Mouse (Mus musculus) spleen, postnatal 14 days (tissue): ENCODE results near the gene Rab11fip4.

ENCODE experiments used
- DNase-seq, 2 experiments: peaks; one replicate each; pipeline ENCODE4 v3.0.0; 2021 to 2022; ENCODE audit warnings: low spot score in 2 of 2

The Rab11fip4 gene

DNA sequence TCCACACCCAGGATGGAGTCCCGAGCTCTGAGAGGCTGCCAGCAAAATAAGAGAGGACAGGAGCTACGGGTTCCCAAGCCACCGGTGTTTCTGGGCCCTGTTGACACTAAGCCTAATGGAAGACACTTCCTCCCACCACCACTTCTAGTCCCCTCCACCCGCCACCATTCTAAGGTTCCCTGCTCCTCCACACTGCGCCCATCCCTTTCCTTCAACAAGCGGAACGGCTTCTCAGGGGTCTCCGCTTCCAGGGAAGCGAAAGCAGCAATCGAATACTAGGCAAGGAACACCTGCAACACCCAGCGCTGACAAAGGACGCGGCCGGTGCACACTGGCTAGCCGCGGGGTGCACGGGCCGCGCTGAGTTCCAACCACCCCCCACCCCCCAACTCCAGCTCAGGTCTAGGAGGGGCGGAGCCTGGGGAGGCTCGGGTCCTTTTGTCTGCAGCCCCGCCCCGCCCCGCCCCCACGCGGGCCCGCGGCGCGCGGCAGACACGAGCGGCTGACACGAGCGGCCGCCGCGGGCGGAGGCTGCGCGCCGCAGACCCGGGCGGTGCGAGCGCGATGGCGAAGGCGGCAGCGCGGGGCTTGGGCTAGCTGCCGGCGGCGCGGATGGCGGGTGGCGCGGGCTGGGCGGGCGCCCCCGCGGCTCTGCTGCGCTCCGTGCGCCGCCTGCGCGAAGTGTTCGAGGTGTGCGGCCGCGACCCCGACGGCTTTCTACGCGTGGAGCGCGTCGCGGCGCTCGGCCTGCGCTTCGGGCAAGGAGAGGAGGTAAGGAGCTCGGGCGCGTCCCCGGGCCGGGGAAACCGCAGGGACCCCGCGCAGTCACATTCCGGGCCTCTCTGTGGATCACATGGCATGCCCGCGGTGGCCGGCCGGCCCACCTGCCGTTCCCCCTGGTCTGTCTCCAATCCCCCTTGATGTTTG, at the start of gene Rab11fip4:
Gene Rab11fip4 (plus strand): TSS at position 549 of the 927 bp plus-strand sequence.
- DNase-seq, result no peak

DNA sequence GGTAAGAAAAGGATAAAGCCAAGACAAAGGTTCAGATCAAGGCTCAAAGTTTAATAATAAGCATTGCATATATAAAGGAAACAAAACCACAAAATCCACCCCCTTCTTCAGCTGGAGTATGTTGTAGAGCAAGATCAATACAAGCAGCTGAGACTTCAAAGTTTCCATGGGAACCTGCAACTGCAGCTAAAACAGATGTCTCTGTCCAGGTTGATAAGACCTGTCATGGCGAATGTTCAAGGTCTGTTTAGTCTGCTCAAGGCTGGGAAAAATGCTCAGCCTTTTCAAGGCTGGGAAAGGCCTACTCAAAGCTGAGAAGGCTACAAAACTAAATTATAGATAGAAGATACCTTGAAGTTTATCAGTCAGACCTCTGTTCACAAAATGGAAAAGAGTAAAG, 38.4 kb upstream of the Rab11fip4 start:
- no peak for DNase-seq

DNA sequence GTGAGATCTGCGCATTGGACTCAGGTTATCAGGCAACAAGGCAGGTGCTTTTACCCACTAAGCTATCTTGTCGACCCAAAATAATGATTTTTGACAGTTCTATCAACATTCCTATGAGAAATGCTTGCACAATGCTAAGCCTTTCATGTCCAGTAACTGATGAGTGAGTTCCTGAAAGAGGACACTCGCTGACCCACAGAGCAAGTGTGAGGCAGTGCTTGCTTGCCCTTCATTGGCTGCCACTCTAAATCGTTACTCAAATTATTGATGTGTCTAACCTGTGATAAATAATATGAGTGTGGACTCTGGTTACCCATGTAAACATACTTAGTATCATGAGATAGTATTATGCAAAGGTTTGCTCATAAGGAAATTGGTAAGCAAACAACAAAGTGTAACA, 30.5 kb upstream of the Rab11fip4 start:
- DNase-seq, result no peak

DNA sequence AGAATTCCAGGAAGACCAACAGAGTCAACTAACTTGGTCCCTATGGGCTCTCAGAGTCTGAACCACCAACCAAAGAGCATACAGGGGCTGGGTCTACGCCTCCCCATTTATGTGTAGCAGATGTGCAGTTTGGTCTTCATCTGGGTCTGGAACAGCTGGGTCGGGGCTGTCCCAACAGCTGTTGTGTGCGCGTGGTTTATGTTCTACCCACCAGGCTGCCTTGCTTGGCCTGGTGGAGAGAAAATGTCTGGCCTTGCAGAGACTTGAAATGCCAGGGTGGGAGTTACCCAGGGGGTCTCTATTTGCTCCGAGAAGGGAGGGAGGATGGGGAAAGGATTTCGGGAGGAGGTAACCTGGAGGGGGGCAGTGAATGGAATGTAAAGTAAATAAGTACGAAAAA, 27.5 kb upstream of the Rab11fip4 start:
- no peak for DNase-seq

DNA sequence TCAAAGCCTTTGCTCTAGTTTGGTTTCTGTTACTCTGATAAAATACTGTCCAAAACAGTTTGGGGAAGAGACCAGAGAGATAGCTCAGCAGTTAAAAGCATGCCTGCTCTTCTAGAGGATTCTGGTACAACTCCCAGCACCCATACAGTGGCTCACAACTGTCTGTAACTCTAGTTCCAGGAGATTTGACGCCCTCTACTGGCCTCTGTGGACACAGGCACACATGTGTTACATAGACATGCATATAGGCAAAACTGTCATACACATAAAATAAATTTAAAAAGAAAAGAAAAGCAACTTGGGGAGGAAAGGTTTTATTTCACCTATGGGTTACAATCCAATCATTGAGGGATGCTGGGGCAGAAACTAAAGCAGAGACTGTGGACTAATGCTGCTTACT, 24.1 kb upstream of the Rab11fip4 start:
- DNase-seq, result no peak

DNA sequence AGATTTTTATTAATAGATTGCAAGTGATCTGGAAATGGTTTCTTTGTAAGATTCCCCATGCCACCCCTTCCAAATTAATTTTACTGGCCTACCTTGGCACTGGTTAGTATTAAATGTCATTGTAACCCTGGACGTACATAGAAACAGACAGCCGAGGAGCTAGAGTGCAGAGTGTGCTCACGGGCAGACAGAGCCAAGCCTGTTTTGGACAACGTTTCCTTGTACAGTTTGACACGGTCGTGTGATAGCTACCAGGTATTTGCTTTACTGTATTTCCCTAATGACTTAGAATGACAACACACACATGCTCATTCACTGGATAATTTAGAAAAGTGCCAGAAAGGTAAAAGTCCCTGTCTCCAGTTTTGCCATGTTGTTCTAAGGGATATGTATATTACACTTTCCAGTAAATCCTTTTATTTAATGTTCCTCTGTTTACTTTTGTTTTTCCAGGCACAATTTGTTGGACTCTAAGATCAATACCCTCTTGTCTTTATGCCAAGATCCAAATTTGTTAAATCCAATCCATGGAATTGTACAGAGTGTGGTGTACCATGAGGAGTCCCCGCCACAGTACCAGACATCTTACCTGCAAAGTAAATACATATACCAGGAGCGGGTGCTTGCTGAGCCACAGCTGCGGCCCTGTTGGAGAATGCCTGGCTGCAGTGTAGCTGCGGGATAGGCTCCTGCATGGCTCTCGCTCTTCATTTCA, 22.7 kb upstream of the Rab11fip4 start:
- no peak for DNase-seq

DNA sequence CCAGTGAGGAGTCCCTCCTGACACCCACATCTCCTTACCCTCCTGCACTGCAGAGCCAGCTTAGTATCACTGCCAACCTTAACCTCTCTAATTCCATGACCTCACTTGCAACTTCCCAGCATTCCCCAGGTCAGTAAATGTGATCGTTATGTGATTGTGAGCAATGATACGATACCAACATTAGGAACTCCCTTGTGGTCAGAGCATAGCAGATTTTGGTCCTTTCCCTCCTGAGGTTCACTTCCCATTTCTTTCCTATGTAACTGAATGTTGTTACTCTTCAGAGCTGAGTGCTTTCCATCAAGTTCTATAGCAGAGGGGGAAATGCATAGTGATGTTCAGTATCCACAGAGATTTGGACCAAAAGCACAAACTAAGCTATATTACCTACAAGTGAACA, 20.7 kb upstream of the Rab11fip4 start:
- DNase-seq, result no peak

DNA sequence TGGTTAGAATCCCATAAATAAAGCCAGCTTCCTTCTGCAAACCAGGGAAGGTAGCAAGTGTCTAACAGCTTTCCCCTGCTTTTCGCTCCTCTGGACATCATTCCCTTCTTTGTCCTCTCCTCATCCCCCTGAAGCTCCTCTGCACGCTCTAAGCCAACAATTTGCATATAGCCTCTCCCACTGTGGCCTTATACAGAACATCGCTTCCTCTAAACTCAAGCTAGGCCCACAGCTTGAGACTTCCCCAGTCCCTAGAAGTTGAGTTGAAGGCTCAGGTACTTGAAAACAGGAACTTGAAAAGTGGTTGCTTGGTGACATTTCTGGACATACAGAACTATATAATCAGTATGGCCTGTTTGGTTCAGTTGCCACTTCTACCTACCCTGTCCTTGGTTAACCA, 17.2 kb upstream of the Rab11fip4 start:
- no peak for DNase-seq

DNA sequence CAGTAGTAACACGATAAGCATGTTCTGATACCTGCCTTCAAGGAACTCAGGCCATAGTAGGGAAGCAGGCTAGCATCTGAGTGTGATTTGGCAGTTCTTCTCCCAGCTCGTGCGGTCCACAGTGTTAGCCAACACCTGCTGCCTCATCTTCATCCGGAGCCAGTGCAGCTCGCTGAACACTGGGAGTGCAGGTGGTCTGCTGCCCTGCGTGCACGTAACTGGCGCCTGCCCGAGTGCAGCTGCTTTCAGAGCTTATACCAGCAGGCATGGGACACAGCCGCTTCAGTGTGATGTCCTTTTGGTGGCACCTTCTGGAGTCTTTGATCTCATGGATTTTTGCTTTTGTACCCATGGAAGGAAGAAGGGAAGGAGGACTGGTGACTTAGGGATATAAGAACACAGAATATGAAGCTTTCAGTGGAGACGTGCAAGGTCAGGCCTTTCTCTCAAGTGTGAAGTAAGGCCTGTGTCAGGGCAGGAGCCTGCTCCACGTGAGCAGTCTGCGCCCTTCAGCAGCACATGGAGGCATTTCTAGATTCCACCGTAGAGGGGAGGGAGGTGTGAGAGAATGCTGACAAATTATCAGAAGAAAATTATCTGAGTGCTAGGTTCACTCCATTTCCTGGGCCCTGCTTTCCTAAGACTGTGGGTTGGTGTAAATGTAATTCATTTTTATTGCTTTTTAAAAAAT, 15.5 kb upstream of the Rab11fip4 start:
- DNase-seq, result no peak

DNA sequence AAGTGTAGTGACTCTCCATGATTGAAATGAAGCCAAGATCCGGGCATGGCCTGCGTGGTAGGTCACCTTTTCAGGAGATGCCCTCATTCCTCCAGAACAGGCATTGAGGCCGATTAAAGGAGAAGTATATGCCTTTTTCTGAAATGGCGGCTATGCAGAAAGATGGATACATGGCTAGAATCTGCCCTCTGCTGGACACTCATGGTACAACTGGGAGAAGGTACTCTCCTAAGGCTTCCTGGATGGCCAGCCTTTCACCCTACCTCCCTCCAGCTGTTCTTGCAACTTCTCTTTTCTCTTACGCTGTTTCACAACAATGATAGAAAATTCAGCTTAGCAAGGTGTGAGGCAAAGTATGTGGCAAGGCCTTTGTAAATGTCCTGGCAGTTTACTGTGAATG, 13.3 kb upstream of the Rab11fip4 start:
- DNase-seq, result peak; percentile 56 to 77

DNA sequence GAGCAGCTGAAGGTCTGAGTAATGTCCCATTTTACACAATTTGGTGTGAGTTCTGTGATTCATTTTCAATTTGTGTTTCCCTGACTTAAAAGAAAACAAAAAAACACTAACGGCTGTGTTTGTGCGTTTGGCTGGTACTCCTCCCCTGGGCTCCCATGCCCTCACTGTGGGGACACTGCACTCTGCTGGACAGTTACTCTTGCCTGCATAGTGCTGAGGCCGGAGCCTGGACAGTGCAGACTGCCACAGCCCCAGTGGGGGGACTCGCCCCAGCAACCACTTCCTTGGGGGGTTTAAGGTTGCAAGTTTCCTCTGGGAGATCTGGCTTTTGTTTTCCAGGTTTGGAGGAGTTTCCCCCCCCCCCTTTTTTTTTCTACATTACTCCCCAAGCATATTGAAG, 10.4 kb upstream of the Rab11fip4 start:
- no peak for DNase-seq

DNA sequence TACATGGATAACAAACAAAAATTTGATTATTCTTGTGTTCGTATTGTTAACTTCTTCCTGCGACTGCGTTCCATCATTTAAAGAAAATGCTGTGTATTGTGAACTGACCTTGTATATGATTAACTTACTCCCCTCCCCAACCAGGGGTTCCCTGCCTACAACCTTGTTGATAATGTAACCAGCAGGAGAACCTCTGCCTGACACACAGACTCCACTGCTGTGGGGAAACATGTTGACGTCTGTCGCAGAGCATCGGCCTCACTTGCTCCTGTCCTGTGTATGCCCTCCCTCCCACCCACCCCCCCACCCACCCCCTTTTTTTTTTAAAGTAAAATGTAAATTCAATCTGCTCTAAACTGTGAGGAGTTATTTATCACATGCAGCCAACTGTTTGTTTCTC, 9.8 kb upstream of the Rab11fip4 start:
- DNase-seq, result no peak

DNA sequence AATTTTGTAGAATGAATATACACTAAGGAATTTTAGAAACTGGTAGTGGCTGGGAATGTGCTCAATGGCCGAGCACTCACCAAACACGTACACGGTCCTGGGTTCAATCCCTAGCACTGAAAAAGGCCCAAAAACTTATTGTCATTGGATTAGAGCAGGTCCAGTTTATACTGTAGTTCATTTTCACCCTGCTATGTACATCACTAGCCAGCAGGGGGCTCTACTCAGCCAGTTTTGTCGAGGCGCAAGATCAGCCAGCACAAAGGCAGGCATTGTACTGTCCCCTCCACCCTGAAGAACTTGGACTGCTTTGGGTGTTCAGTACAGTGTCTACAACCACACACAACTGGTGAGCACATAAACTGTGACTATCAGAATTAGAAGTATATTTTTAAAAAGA, 6.8 kb upstream of the Rab11fip4 start:
- DNase-seq, result peak in 1 of 2 experiments; percentile 48

DNA sequence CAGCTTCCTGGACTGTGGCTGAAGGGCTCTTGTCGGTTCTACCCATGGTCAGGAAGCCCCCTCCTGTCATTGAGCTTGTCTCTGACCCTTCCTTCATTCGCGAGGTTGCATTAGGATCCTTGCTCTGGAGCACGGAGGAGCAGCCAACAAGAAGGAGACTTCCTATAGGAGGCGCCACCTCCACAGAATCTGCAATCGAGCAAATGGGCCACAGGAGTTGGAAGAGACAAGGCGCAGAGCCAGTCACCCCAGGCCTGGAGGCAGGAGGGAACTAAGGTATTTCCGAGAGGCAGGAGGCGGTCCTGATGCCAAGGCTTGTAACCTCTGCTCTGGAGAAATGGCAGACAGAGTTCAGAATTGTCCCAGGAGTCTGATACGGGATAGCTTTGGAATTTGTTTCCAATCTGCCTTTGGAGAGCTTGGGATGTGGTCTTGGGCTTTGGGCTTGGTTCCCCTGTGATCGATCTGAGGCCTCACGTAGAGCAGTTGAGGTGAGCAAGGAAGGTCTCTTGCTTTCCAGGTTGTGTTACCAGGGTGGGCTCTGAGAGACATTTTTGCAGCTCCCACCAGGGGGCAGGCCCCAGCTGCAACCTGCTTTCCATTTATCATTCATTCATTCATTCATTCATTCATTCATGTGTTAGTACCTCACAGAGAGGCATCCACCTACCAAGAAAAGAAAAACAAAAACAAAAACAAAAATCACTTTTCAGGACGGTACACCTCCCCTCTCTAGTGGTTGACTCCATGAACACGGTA, 1.5 kb upstream of the Rab11fip4 start:
- no peak for DNase-seq

DNA sequence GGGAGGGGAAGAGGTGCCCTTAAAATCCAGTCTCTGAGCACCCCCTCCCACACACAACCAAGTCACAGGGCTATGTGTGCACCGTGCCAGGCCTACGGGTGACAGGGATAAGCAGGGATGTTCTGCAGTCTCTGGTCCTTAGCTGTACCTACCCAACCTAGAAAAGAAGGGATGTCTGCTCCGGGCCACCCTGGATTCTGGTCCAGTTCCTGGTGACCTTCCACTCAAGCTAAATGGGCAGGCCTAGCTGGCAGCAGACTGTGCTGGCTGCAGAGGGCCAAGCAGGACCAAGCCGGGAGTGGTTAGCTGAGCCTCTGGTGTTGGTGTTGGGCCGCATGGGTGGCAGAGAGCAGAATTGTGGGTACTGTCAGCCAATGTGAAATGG, 571 bp downstream of the Rab11fip4 start:
- DNase-seq, result no peak

DNA sequence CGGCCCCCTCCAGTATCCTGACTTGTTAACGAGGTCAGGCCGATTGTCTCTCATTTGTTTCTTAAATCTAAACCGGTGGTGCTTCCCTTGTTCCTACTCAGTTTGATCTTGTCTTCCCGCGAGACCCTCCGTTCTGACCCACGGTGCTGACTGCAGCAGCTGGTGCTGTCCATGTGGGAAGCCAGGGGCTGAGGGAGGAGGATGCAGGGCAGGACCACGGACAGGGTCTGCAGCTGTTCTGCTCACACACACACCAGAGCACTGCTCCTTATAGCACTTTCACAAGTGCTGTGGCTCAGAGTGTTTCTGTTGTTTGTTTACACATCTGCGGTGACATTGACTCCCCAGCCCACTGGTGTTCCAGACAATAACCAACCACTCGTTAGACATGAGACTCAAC, 2.5 kb downstream of the Rab11fip4 start:
- DNase-seq, result no peak

DNA sequence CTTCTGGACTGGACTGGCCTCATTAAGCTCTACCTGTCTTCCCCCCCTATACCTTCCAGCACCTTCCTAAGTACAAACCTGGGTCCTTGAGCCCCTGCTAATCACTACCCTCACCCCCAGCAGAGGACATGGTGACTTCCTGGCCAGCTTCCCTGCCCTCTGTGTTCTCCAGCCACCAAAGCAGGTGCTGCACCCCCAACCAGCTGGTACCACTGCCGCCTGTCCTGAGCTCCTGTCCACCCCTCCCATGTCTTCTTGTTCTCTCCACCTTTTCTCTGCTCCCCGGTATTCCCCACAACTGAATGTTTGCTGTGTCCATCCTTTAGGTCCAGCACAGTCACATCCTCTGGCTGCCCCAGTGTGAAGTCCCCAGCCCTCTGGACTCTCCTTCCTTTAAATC, 19.4 kb downstream of the Rab11fip4 start:
- no peak for DNase-seq

DNA sequence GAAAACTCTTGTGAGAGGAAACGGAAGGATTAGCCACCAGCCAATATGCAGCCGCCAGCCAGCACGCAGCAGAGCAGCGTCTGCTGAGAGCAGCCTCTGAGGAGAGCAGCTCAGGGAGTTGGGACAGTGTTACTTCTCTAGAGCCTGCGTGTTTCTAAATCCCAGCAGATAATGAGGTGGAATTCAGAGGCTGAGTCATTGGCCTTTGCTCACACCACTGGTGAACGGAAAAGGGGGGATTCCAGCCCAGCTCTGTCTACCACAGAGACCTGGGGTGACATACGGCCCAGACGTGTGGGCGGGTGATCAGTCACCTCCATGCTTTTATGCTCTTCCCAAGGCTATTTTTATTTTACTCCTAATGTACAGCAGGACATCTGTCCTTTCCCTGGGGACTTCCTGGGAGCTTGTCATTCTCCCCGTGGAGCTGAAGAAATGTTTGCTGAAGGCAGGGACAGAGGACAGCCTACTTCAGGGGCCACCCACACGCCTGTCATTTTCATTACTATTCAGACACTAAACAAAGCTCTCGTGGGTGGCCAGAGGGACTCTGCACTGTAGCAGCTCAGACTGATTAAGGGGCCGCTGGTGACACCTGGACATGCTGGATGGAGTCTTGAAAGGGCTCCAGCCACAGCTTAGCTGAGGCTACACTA, 20.1 kb downstream of the Rab11fip4 start:
- no peak for DNase-seq

DNA sequence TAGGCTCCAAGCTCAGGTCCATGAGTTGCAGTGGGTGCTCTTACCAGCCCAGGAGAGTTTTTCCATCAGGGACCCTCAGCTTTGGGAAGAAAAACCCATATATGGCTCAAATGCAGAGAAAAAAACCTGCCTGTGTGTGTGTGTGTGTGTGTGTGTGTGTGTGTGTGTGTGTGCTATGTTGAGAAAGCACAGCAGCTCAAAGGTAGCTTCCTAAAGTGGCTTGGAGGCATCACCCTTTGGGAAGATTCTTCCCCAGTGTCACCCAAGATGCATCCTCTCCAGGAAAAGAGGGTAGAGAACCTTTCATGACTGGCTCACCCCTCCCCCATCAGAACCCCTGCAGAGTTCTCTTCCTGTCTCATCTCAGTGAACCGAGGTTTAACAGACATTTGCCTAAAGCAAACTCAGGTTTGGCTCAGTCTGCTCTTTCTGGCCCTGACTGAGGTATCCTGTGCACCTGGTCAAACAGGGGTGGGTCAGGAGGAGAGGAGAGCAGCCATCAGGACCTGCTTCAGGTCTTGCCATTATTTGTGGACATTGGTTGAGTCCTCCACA, 21.1 kb downstream of the Rab11fip4 start:
- DNase-seq, result no peak

DNA sequence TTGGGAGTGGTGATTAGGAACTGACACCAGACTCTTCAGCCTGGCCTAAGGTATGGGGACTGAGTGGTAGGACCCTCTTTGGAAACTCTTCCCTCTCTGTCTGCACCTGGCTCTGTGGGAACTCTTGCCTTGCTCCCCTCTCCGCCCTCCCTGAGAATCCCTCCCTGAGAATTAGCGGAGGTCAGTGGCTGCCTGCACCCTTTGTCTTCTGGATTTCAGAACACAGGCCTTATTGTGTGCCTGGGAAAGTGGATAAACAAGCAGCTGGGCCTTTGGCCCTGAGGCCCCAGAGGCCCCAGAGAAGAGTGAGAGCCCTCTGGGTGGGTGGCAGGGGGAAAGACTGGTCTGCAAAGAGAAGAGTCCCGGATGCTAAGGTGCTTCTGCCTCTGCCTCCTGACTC, 22.1 kb downstream of the Rab11fip4 start:
- no peak for DNase-seq

DNA sequence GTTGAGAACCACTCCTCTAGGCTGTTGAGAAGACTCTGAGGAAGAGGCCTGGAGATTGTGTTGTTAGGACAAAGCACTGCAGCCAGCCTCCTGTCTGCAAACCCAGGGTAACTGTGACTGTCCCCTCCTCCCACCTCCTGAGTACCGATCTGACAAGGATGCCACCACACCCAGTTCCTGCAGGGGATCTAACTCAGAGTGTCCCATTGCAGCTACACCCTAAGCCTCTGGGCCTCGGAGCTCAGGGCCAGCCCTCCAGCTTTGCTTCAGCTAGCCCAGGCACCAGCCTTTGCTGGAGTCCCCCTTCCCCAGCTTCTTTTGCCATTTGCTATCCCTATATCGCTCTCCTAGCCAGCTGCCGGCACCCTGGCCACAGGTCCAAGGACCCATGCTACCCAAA, 22.7 kb downstream of the Rab11fip4 start:
- DNase-seq, result no peak
